9 mouse cellular contexts compared by ENCODE assay signal in the genomic region with DNA sequence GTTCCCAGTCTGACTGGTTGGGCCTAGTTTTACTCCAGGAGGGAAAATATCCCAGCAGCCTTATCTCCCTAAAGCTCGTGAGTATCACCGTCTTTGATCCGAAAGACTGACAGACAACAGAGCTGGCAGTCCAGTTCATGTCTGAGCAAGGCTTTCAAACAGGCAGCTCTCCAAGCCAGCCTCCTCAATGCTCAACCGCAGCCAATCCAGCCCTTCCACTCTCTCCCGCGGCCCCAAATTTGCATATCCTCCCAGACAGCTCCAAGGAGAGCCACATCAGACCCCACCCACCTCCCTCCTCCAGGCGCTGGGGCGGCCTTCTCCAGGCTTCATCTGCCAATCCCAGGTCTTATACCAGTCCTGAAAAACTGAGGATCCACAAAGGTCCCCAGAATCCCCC. TPM values are rescaled to one million over a fixed set of nuclear protein-coding genes. Genes with fewer than 3 reads are reported as not detected.
DNase-seq lines count a peak whose midpoint lies in the region; ATAC-seq and TF ChIP-seq lines count a peak whose summit lies in the region.
"Had no signal": no experiment of that assay in that cellular context is flagged by ENCODE, and none has a peak within 500 bp of the region (broad histone marks: within the 10 kb centered on the region; RNA-seq: fewer than 3 reads in every experiment).

No protein-coding gene starts in this region.

- H3K9ac ChIP-seq in forebrain, postnatal 0 days = no peak overlapping the region
- H3K9ac ChIP-seq in liver, embryonic 16.5 days (ENCODE audit: low read depth, low read length) = no peak overlapping the region
- H3K9ac ChIP-seq in neural tube, embryonic 13.5 days = peak overlapping the region; percentile 35; the same call in 1 of the 2 replicates

- peak; percentile 91 for ATAC-seq in forebrain, postnatal 0 days
- peak; percentile 40; the same call in 1 of the 2 replicates for ATAC-seq in liver, embryonic 16.5 days (ENCODE audit: low read depth)
- peak; percentile 92 for ATAC-seq in neural tube, embryonic 13.5 days (ENCODE audit: low read depth)

- H3K36me3 ChIP-seq in forebrain, postnatal 0 days (ENCODE audit: insufficient read depth) = no peaks in the 10 kb centered on the region
- no peaks in the 10 kb centered on the region for H3K36me3 ChIP-seq in liver, embryonic 16.5 days (ENCODE audit: control insufficient read depth, insufficient read depth)
- no peaks in the 10 kb centered on the region for H3K36me3 ChIP-seq in neural tube, embryonic 13.5 days

- H3K27me3 ChIP-seq in forebrain, postnatal 0 days (ENCODE audit: insufficient read depth, low read length) = no peaks in the 10 kb centered on the region
- H3K27me3 ChIP-seq in liver, embryonic 16.5 days (ENCODE audit: control insufficient read depth, insufficient read depth, low read depth, low read length) = no peaks in the 10 kb centered on the region
- no peaks in the 10 kb centered on the region for H3K27me3 ChIP-seq in neural tube, embryonic 13.5 days

- 2% methylated on average over 8 of the region's 8 CpGs for WGBS in forebrain, postnatal 0 days
- WGBS in liver, embryonic 16.5 days (ENCODE audit: insufficient replicate concordance) = 2% methylated on average over 8 of the region's 8 CpGs
- 0% methylated on average over 8 of the region's 8 CpGs for WGBS in neural tube, embryonic 13.5 days

- H3K9me3 ChIP-seq in forebrain, postnatal 0 days (ENCODE audit: low read length) = no peaks in the 10 kb centered on the region
- H3K9me3 ChIP-seq in liver, embryonic 16.5 days (replicated peaks; ENCODE audit: control insufficient read depth, low read length) = no peaks in the 10 kb centered on the region
- no peaks in the 10 kb centered on the region for H3K9me3 ChIP-seq in neural tube, embryonic 13.5 days

- no peak overlapping the region for H3K4me3 ChIP-seq in forebrain, postnatal 0 days (ENCODE audit: low read depth, low read length)
- no peak overlapping the region for H3K4me3 ChIP-seq in liver, embryonic 16.5 days (ENCODE audit: low read depth, low read length)
- peak overlapping the region; percentile 3; the same call in 1 of the 2 replicates for H3K4me3 ChIP-seq in neural tube, embryonic 13.5 days

- TF ChIP-seq CTCF in forebrain, postnatal 0 days (IDR thresholded peaks at IDR 0.05; ENCODE audit: low read depth) = no peak

- intact Hi-C loops in heart, postnatal 10 days (cut with DNase I) = no loop called here

- 0 out of 2 replicates have a peak, but pooled peaks cover 6% of the 10 kb centered on the region for H3K4me1 ChIP-seq in forebrain, postnatal 0 days (ENCODE audit: insufficient read depth)
- H3K4me1 ChIP-seq in liver, embryonic 16.5 days (ENCODE audit: control insufficient read depth, low read depth, low read length) = no peaks in the 10 kb centered on the region
- H3K4me1 ChIP-seq in neural tube, embryonic 13.5 days (replicated peaks) = peaks cover 14% of the 10 kb centered on the region

- H3K27ac ChIP-seq in forebrain, postnatal 0 days (ENCODE audit: low read depth, low read length) = no peak overlapping the region
- H3K27ac ChIP-seq in liver, embryonic 16.5 days (ENCODE audit: low read length) = no peak overlapping the region
- H3K27ac ChIP-seq in neural tube, embryonic 13.5 days (replicated peaks) = no peak overlapping the region; the same call in 1 of the 2 replicates
- H3K27ac ChIP-seq: macrophage had no signal

- peak; percentile 56 to 74 for DNase-seq in cerebellum, postnatal 10 days
- DNase-seq in cerebellum, postnatal 36 days = no peak
- DNase-seq in forebrain, postnatal 0 days = peak; percentile 41
- DNase-seq in heart, postnatal 10 days = peak; percentile 82
- peak; percentile 84 to 92 for DNase-seq in kidney, postnatal 25 days
- peak; percentile 91 for DNase-seq in yolk sac, embryonic 10.5 days (ENCODE audit: low spot score)

- H3K4me2 ChIP-seq in forebrain, postnatal 0 days (ENCODE audit: low read depth) = peak overlapping the region; percentile 29
- peak overlapping the region; percentile 9; the same call in 1 of the 2 replicates for H3K4me2 ChIP-seq in liver, embryonic 16.5 days (ENCODE audit: low read depth, low read length)
- peak overlapping the region; percentile 45 for H3K4me2 ChIP-seq in neural tube, embryonic 13.5 days

RNA-seq across cellular contexts. Expression of a gene that starts 12.7 kb away (rescaled TPM):
- 0.15 TPM in 1 of 2 replicates, not detected in the other for total RNA-seq in forebrain, postnatal 0 days (2014; rRNA removed)
- 0.07 and 0.09 TPM in 2 replicates for polyA plus RNA-seq in forebrain, postnatal 0 days (2015; fragmentation: Nextera tagmentation; extraction: Ambion mirVana)
- total RNA-seq in heart, postnatal 10 days (2021) = under 1 TPM in 1 of 2 experiments, not detected in 1; 0.12 TPM
- polyA plus RNA-seq in liver, embryonic 16.5 days (2015; fragmentation: Nextera tagmentation; extraction: Ambion mirVana) = 0.07 TPM in 1 of 2 replicates, not detected in the other
- polyA plus RNA-seq in neural tube, embryonic 13.5 days (2015; fragmentation: Nextera tagmentation; extraction: Ambion mirVana) = 0.11 and 0.14 TPM in 2 replicates

Comparison
In these comparisons a context has a peak if more than half of its experiments do, and no peak if none do; other contexts are left out.
1. DNase-seq: peak in cerebellum, postnatal 10 days (2 of 2), forebrain, postnatal 0 days (single experiment), heart, postnatal 10 days (2 of 2), kidney, postnatal 25 days (2 of 2) and yolk sac, embryonic 10.5 days (single experiment); none in cerebellum, postnatal 36 days (0 of 2).
2. ATAC-seq: peak in every context shown above with its lines; median percentile 92 in neural tube, embryonic 13.5 days; 91 in forebrain, postnatal 0 days; 40 in liver, embryonic 16.5 days.
3. Peak in every context shown above with its lines, with median percentiles within 50 percentile points of each other: H3K4me2 ChIP-seq.